Mouse (Mus musculus): ENCODE measurements at regions not wholly inside any gene's neighbourhood (a gene's known extent, or its start where the extent isn't known, plus 50 kb on each side); places are given as distances from the start of the nearest gene placed in this dataset.

- H3K27me3 ChIP-seq (ENCODE audit: low read depth, poor library complexity, severe bottlenecking), result peaks cover 88% of the 10 kb centered on the region
- H3K27ac ChIP-seq (replicated peaks), result peak overlapping the region; percentile 87
- 1% methylated on average over 4 of the region's 4 CpGs for WGBS
- no peaks in the 10 kb centered on the region for H3K36me3 ChIP-seq
- H3K9me3 ChIP-seq (replicated peaks), result no peaks in the 10 kb centered on the region
- H3K4me1 ChIP-seq, result peaks cover 57% of the 10 kb centered on the region
- peak; percentile 86 for DNase-seq (ENCODE audit: low spot score)
- H3K4me3 ChIP-seq, result peak overlapping the region; percentile 40
These were observed 186.8 kb downstream of the Irx2 start for GRCm38 (mm10) chr13:72815236-72815932.

DNA sequence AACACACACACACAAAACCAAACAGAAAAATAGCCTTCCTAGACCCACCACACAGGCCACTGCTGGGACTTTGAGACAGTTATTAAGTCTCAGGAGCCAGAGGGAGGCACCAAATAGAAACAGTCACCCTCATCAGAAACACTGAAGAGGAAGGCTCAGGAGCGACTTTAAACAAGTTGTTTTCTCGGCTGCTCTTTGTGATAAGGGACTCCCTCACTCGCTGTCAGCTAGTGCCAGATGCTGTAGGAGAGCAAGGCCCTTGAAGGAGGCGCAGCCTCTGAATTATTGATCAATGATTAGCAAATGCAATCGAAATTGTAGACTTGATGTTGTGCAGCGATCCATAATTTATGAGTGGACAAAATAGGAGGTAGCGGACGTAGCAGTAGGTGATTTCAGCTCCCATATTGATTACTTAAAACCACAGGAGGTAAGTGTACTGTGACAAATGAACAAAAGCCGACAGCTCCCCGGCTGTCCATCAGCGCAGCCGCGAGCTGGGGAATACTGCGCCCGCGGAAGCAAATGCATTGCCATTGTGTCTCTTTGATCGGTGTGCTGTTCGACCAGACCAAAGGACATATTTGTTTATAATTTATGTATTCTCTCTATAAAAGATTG, 187.4 kb downstream of the Irx2 start:
- peaks cover 83% of the 10 kb centered on the region for H3K27me3 ChIP-seq (ENCODE audit: low read depth, poor library complexity, severe bottlenecking)
- H3K36me3 ChIP-seq, result no peaks in the 10 kb centered on the region
- DNase-seq (ENCODE audit: low spot score), result peak; percentile 60
- no peaks in the 10 kb centered on the region for H3K9me3 ChIP-seq (replicated peaks)
- peak overlapping the region; percentile 40 for H3K4me3 ChIP-seq
- H3K4me1 ChIP-seq, result peaks cover 60% of the 10 kb centered on the region
- 3% methylated on average over 18 of the region's 18 CpGs for WGBS
- peak overlapping the region; percentile 87 for H3K27ac ChIP-seq (replicated peaks)

- Histone ChIP-seq H3K36me3 (no peaks in the 10 kb centered on the region), H3K4me3 (peak overlapping the region; percentile 40), H3K27me3 (ENCODE audit: low read depth, poor library complexity, severe bottlenecking) (peaks cover 83% of the 10 kb centered on the region), H3K9me3 (replicated peaks) (no peaks in the 10 kb centered on the region), H3K4me1 (peaks cover 60% of the 10 kb centered on the region), H3K27ac (replicated peaks) (peak overlapping the region; percentile 87)
- WGBS, result 8% methylated on average over 8 of the region's 8 CpGs
- DNase-seq (ENCODE audit: low spot score), result peak; percentile 37
These were observed 188.2 kb downstream of the Irx2 start for GRCm38 (mm10) chr13:72816856-72817255.

DNA sequence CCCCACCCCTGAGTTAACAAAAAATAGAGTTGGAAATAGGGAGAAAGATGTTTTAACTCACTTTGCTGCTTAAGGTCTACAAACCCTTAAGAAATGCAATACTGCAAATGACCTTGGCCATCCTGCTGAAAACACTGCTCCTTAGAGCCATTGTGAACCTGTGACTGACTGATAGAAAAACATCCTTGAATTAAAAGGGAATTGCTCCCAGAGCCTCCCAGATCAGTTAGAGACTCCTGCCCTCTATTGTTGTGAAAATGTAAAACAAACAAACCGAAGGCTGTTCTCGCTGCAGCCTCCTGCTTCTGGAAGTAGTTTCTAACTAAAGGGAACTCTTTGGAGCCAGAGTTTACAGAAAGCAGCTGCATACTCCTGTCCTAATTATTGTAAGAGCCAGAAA, 188.9 kb downstream of the Irx2 start:
- no peaks in the 10 kb centered on the region for H3K9me3 ChIP-seq (replicated peaks)
- WGBS, result 3% methylated on average over 2 of the region's 2 CpGs
- DNase-seq (ENCODE audit: low spot score), result no peak

GRCm38 (mm10) chr13:72817930-72818329, 189.3 kb downstream of the Irx2 start:
- H3K27ac ChIP-seq (replicated peaks), result peak overlapping the region; percentile 87
- no peak overlapping the region for H3K4me3 ChIP-seq
- no peaks in the 10 kb centered on the region for H3K9me3 ChIP-seq (replicated peaks)
- H3K4me1 ChIP-seq, result peaks cover 60% of the 10 kb centered on the region
- peak; percentile 29 for DNase-seq (ENCODE audit: low spot score)
- 19% methylated on average over 6 of the region's 6 CpGs for WGBS
- peaks cover 84% of the 10 kb centered on the region for H3K27me3 ChIP-seq (ENCODE audit: low read depth, poor library complexity, severe bottlenecking)
- no peaks in the 10 kb centered on the region for H3K36me3 ChIP-seq

More for the DNA sequence above, 188.9 kb downstream of the Irx2 start:
- H3K4me1 ChIP-seq, result peaks cover 60% of the 10 kb centered on the region
- no peak overlapping the region for H3K4me3 ChIP-seq
- H3K36me3 ChIP-seq, result no peaks in the 10 kb centered on the region
- H3K27ac ChIP-seq (replicated peaks), result peak overlapping the region; percentile 87
- peaks cover 83% of the 10 kb centered on the region for H3K27me3 ChIP-seq (ENCODE audit: low read depth, poor library complexity, severe bottlenecking)

DNA sequence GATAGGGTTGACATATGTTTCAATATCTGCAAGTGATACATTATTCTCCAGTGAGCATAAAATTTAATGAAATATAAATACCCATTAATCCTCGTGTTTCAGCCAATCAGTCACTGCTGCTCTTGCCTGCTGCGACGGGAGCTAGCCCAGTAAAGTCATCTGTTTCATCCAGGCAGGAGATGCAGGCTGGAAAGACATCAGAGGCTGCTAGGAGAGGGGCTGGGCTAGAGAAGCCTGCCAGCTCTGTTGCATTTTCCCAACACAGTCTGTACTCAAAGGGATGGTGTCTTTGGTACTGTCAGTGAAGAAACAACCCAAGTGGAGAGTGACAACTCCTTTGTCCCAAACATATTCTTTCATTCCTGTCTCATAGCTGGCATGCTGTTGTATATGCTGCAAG, 198.0 kb downstream of the Irx2 start:
- 73% methylated on average over 3 of the region's 3 CpGs for WGBS
- Histone ChIP-seq H3K27me3 (ENCODE audit: low read depth, poor library complexity, severe bottlenecking) (peaks cover 41% of the 10 kb centered on the region), H3K4me3 (no peak overlapping the region), H3K9me3 (replicated peaks) (no peaks in the 10 kb centered on the region), H3K27ac (replicated peaks) (no peak overlapping the region), H3K4me1 (peaks cover 8% of the 10 kb centered on the region; the same call in 1 of the 2 replicates), H3K36me3 (no peaks in the 10 kb centered on the region)
- DNase-seq (ENCODE audit: low spot score), result no peak

GRCm38 (mm10) chr13:72829331-72829730, 200.7 kb downstream of the Irx2 start:
- DNase-seq (ENCODE audit: low spot score), result no peak
- Histone ChIP-seq H3K4me1 (peaks cover 11% of the 10 kb centered on the region), H3K4me3 (no peak overlapping the region), H3K27me3 (ENCODE audit: low read depth, poor library complexity, severe bottlenecking) (peaks cover 29% of the 10 kb centered on the region; the same call in 1 of the 2 replicates), H3K36me3 (no peaks in the 10 kb centered on the region), H3K9me3 (replicated peaks) (no peaks in the 10 kb centered on the region), H3K27ac (replicated peaks) (no peak overlapping the region)
- WGBS, result 87% methylated on average over 3 of the region's 3 CpGs

DNA sequence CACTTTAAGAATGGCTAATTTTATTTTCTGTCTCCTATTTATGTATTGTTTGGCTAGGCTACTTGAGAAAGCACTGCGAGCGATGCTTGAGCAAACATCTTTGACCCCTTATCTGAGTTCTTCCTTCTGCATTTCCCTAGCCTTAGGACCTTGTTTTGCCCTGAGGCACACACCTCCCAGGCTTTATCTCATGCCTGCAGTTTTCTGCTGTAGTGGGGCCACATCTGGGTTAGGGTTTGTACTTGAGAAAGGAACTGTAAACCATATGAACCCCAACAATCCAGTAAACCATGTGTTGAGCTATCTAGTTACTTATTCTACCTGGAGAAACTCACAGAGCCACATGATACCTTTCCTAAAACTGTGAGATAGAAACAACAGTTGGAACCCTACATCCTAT, 204.7 kb downstream of the Irx2 start:
- no peaks in the 10 kb centered on the region for H3K36me3 ChIP-seq
- peaks cover 24% of the 10 kb centered on the region; the same call in 1 of the 2 replicates for H3K27me3 ChIP-seq (ENCODE audit: low read depth, poor library complexity, severe bottlenecking)
- DNase-seq (ENCODE audit: low spot score), result no peak
- peaks cover 25% of the 10 kb centered on the region for H3K4me1 ChIP-seq
- no peak overlapping the region for H3K27ac ChIP-seq (replicated peaks)
- no peak overlapping the region for H3K4me3 ChIP-seq
- no peaks in the 10 kb centered on the region for H3K9me3 ChIP-seq (replicated peaks)
- 86% methylated on average over 2 of the region's 2 CpGs for WGBS

GRCm38 (mm10) chr13:72837016-72837415, 208.4 kb downstream of the Irx2 start:
- 65% methylated on average over 9 of the region's 9 CpGs for WGBS
- H3K27ac ChIP-seq (replicated peaks), result no peak overlapping the region; the same call in none of the 2 replicates
- H3K4me3 ChIP-seq, result no peak overlapping the region
- DNase-seq (ENCODE audit: low spot score), result no peak
- no peaks in the 10 kb centered on the region for H3K9me3 ChIP-seq (replicated peaks)
- H3K36me3 ChIP-seq, result no peaks in the 10 kb centered on the region
- H3K27me3 ChIP-seq (ENCODE audit: low read depth, poor library complexity, severe bottlenecking), result peaks cover 25% of the 10 kb centered on the region; the same call in 1 of the 2 replicates
- H3K4me1 ChIP-seq, result peaks cover 25% of the 10 kb centered on the region

DNA sequence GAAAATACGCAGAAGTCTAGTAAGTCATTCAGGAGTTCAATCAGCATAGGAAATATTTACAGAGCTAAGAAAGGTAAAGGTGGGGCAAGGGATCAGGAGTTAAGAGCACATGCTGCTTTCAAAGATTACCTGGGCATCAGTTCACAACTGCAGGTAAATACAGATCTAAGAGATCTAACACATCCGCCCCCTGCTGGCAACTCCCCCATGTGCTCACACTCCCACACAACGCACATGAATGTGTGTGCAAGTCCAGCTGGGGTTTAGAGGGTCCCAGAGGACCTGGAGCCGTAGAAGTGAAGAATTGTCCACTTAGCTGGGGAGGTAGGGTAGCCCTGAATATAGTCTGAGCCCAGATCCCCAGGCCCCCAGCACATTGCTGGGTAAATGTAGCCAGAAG, 219.5 kb downstream of the Irx2 start:
- no peaks in the 10 kb centered on the region for H3K9me3 ChIP-seq (replicated peaks)
- peaks cover 9% of the 10 kb centered on the region for H3K4me1 ChIP-seq
- no peak overlapping the region for H3K27ac ChIP-seq (replicated peaks)
- H3K36me3 ChIP-seq, result no peaks in the 10 kb centered on the region
- no peak for DNase-seq (ENCODE audit: low spot score)
- no peaks in the 10 kb centered on the region for H3K27me3 ChIP-seq (ENCODE audit: low read depth, poor library complexity, severe bottlenecking)
- WGBS, result 71% methylated on average over 4 of the region's 4 CpGs
- H3K4me3 ChIP-seq, result no peak overlapping the region

DNA sequence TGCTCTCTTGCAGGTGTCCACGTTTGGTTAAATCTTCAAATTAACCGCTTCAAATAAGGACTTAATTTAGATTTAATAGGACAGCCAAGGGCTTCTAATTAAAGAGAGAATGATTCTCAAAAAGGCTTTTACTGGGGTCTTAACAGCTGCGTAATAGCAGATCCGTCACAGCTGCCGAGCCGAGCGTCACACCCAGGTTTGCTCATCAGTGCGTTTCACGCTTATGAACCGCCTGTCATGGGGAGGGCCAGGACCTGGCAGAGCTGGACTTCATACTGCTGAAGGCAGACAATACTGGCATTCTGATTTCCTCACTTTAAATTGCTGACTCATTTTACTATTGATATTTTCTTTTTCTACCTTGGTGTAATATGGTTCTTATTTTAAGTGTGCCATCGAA, 221.2 kb downstream of the Irx2 start:
- 80% methylated on average over 11 of the region's 11 CpGs for WGBS
- H3K36me3 ChIP-seq, result no peaks in the 10 kb centered on the region
- DNase-seq (ENCODE audit: low spot score), result no peak
- no peaks in the 10 kb centered on the region for H3K27me3 ChIP-seq (ENCODE audit: low read depth, poor library complexity, severe bottlenecking)
- peaks cover 16% of the 10 kb centered on the region for H3K4me1 ChIP-seq
- H3K4me3 ChIP-seq, result no peak overlapping the region
- H3K27ac ChIP-seq (replicated peaks), result no peak overlapping the region
- H3K9me3 ChIP-seq (replicated peaks), result no peaks in the 10 kb centered on the region

DNA sequence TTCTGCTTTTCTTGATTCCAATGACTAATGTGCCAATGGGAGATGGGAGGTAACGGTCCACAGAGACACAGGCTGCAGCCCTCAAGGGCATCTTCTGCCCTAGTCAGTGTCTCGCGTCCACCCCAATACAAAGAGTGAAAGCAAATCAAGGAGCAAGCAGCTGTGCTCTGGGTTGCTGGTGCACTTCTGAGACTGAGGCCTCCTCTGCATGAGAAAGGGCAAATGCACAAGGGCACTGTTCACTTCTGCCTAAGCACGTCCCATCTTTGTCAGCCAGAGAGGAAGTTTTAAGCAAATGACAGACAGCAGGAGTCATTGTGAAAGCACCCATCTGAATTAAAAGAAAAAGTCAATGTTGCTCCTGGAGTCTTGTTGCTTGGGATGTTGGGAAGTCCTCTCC, 224.3 kb downstream of the Irx2 start:
- DNase-seq (ENCODE audit: low spot score), result no peak
- peaks cover 16% of the 10 kb centered on the region for H3K4me1 ChIP-seq
- H3K9me3 ChIP-seq (replicated peaks), result no peaks in the 10 kb centered on the region
- H3K27me3 ChIP-seq (ENCODE audit: low read depth, poor library complexity, severe bottlenecking), result no peaks in the 10 kb centered on the region
- no peak overlapping the region for H3K4me3 ChIP-seq
- no peak overlapping the region for H3K27ac ChIP-seq (replicated peaks)
- no peaks in the 10 kb centered on the region for H3K36me3 ChIP-seq
- WGBS, result 66% methylated on average over 4 of the region's 4 CpGs

- no peak for DNase-seq (ENCODE audit: low spot score)
- H3K36me3 ChIP-seq, result no peaks in the 10 kb centered on the region
- no peaks in the 10 kb centered on the region for H3K27me3 ChIP-seq (ENCODE audit: low read depth, poor library complexity, severe bottlenecking)
- H3K4me3 ChIP-seq, result no peak overlapping the region
- H3K4me1 ChIP-seq, result peaks cover 5% of the 10 kb centered on the region; the same call in 1 of the 2 replicates
- H3K27ac ChIP-seq (replicated peaks), result no peak overlapping the region
- H3K9me3 ChIP-seq (replicated peaks), result no peaks in the 10 kb centered on the region
These were observed 247.3 kb downstream of the Irx2 start for GRCm38 (mm10) chr13:72875921-72876320.

Measured in midbrain, embryonic 10.5 days (tissue).